ENCODE assay signal across 45 mouse cellular contexts in the genomic region with DNA sequence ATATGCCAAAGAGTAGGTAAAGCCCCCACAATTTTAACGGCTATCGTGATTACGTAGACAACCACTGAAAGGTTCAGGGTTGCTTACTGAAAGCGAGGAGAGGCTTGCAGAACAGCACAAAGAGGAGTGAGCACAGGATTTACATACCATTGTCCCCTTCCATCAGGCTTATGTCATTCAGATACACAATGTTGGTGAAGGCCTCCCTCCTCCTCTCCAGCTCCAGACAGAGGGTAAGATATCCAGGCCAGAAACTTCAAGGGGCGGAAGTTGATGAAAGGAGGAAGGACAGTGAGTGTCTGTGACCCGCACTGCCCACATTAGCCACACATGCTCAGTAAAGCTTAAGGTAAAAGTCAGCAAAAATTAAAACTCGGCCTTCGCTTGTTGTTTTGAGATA. TPM values are rescaled to one million over a fixed set of nuclear protein-coding genes. Genes with fewer than 3 reads are reported as not detected.
"Had no signal": no experiment of that assay in that cellular context is flagged by ENCODE, and none has a peak within 500 bp of the region (broad histone marks: within the 10 kb centered on the region; RNA-seq: fewer than 3 reads in every experiment).

No protein-coding gene starts in this region.

- H3K4me1 ChIP-seq: limb, embryonic 10.5 days; limb, embryonic 12.5 days; limb, embryonic 13.5 days; limb, embryonic 15.5 days; midbrain, embryonic 12.5 days; midbrain, embryonic 13.5 days; midbrain, embryonic 15.5 days had no signal

- H3K9ac ChIP-seq: limb, embryonic 12.5 days; limb, embryonic 13.5 days; limb, embryonic 15.5 days; liver, embryonic 12.5 days; liver, embryonic 13.5 days; liver, embryonic 14.5 days; liver, embryonic 15.5 days; liver, postnatal 0 days; lung, embryonic 14.5 days; lung, embryonic 15.5 days; midbrain, embryonic 12.5 days; midbrain, embryonic 13.5 days; midbrain, embryonic 15.5 days had no signal

- H3K4me2 ChIP-seq: limb, embryonic 12.5 days; limb, embryonic 13.5 days; limb, embryonic 15.5 days; liver, embryonic 11.5 days; liver, embryonic 12.5 days; liver, embryonic 13.5 days; liver, embryonic 15.5 days; lung, embryonic 14.5 days; lung, embryonic 15.5 days; midbrain, embryonic 11.5 days; midbrain, embryonic 12.5 days; midbrain, embryonic 13.5 days; midbrain, embryonic 15.5 days had no signal

- H3K4me3 ChIP-seq: left cerebral cortex, adult 2 months; limb, embryonic 10.5 days; limb, embryonic 12.5 days; limb, embryonic 13.5 days; limb, embryonic 15.5 days; liver, embryonic 12.5 days; liver, embryonic 13.5 days; liver, embryonic 15.5 days; lung, embryonic 15.5 days; megakaryocyte, embryonic 14.5 days; midbrain, embryonic 12.5 days; midbrain, embryonic 13.5 days; midbrain, embryonic 15.5 days; myocyte had no signal

- DNase-seq: left cerebral cortex, postnatal 4 days; liver; liver, embryonic 13.5 days; liver, postnatal 0 days; lung, adult 18-20 months; lung, adult 2 months; lung, embryonic 14.5 days; lung, postnatal 10 days; lung, postnatal 14 days; lung, postnatal 36 days; lung, postnatal 4 days had no signal

- H3K9me3 ChIP-seq: limb, embryonic 10.5 days; limb, embryonic 12.5 days; limb, embryonic 13.5 days; limb, embryonic 15.5 days; liver, embryonic 12.5 days; liver, embryonic 13.5 days; liver, embryonic 15.5 days; lung, embryonic 15.5 days; megakaryocyte, embryonic 14.5 days; midbrain, embryonic 12.5 days; midbrain, embryonic 13.5 days; midbrain, embryonic 15.5 days had no signal

- ATAC-seq: liver, embryonic 12.5 days; liver, postnatal 0 days; lung, postnatal 0 days; midbrain, embryonic 13.5 days; midbrain, embryonic 15.5 days; midbrain, embryonic 16.5 days had no signal

- H3K27ac ChIP-seq: left cerebral cortex, adult 2 months; limb, embryonic 10.5 days; limb, embryonic 12.5 days; limb, embryonic 13.5 days; limb, embryonic 15.5 days; liver, embryonic 12.5 days; liver, embryonic 13.5 days; liver, embryonic 14.5 days; liver, embryonic 15.5 days; lung, embryonic 15.5 days; macrophage; midbrain, embryonic 12.5 days; midbrain, embryonic 13.5 days; midbrain, embryonic 15.5 days had no signal

- H3K27me3 ChIP-seq: limb, embryonic 12.5 days; limb, embryonic 13.5 days; limb, embryonic 15.5 days; liver, embryonic 12.5 days; liver, embryonic 13.5 days; liver, embryonic 15.5 days; lung, embryonic 15.5 days; megakaryocyte, embryonic 14.5 days; midbrain, embryonic 12.5 days; midbrain, embryonic 13.5 days; midbrain, embryonic 15.5 days had no signal

RNA-seq across cellular contexts. Expression of a gene that starts 13.1 kb away (rescaled TPM):
- total RNA-seq: left cerebral cortex, adult 2 months; left cerebral cortex, adult 8-10 months; left cerebral cortex, postnatal 10 days; left cerebral cortex, postnatal 14 days; left cerebral cortex, postnatal 25 days; left cerebral cortex, postnatal 36 days; left cerebral cortex, postnatal 4 days; megakaryocyte progenitor cell, adult 5-6 weeks; megakaryocyte, adult 5-6 weeks; megakaryocyte-erythroid progenitor cell, adult 5-6 weeks; midbrain, postnatal 0 days; monocyte, adult 5-6 weeks had no signal
- polyA plus RNA-seq: liver, embryonic 11.5 days; liver, embryonic 12.5 days; liver, embryonic 13.5 days; liver, embryonic 14.5 days; liver, embryonic 15.5 days; liver, embryonic 16.5 days; lung, adult 2 months; lung, embryonic 14.5 days; lung, embryonic 15.5 days; lung, embryonic 16.5 days; lung, postnatal 0 days; macrophage; midbrain, embryonic 11.5 days; midbrain, embryonic 12.5 days; midbrain, embryonic 13.5 days; midbrain, embryonic 15.5 days; midbrain, embryonic 16.5 days; midbrain, postnatal 0 days; myocyte had no signal

RNA-seq across cellular contexts. Expression of a gene that starts 21.9 kb away (rescaled TPM):
- total RNA-seq: left cerebral cortex, adult 2 months; left cerebral cortex, adult 8-10 months; left cerebral cortex, postnatal 10 days; left cerebral cortex, postnatal 14 days; left cerebral cortex, postnatal 25 days; left cerebral cortex, postnatal 36 days; left cerebral cortex, postnatal 4 days; megakaryocyte progenitor cell, adult 5-6 weeks; megakaryocyte, adult 5-6 weeks; megakaryocyte-erythroid progenitor cell, adult 5-6 weeks; midbrain, postnatal 0 days; monocyte, adult 5-6 weeks had no signal
- polyA plus RNA-seq: limb, embryonic 11.5 days; liver, embryonic 14.5 days; liver, embryonic 15.5 days; liver, embryonic 16.5 days; lung, adult 2 months; lung, embryonic 14.5 days; macrophage; midbrain, embryonic 11.5 days; midbrain, embryonic 12.5 days; midbrain, embryonic 13.5 days; myocyte had no signal

RNA-seq across cellular contexts. Expression of a gene that starts 32.3 kb away (rescaled TPM):
- total RNA-seq: left cerebral cortex, adult 2 months; left cerebral cortex, adult 8-10 months; left cerebral cortex, postnatal 10 days; left cerebral cortex, postnatal 14 days; left cerebral cortex, postnatal 25 days; left cerebral cortex, postnatal 36 days; left cerebral cortex, postnatal 4 days; megakaryocyte progenitor cell, adult 5-6 weeks; megakaryocyte, adult 5-6 weeks; megakaryocyte-erythroid progenitor cell, adult 5-6 weeks; midbrain, postnatal 0 days; monocyte, adult 5-6 weeks had no signal
- polyA plus RNA-seq: limb, embryonic 10.5 days; limb, embryonic 11.5 days; limb, embryonic 12.5 days; limb, embryonic 13.5 days; limb, embryonic 14.5 days; limb, embryonic 15.5 days; lung, embryonic 14.5 days; lung, embryonic 15.5 days; lung, embryonic 16.5 days; lung, postnatal 0 days; macrophage; midbrain, embryonic 11.5 days; midbrain, embryonic 12.5 days; midbrain, embryonic 13.5 days; midbrain, embryonic 15.5 days; midbrain, embryonic 16.5 days; midbrain, postnatal 0 days; myocyte; neural tube, embryonic 11.5 days had no signal
